ENCODE assay signal across 8 mouse cellular contexts in genomic region chr17:71184356-71185111, GRCm38 (mm10). TPM values are rescaled to one million over a fixed set of nuclear protein-coding genes. Genes with fewer than 3 reads are reported as not detected.
A peak's percentile ranks its signal among the peaks of the same experiment; 100 is the strongest.
DNase-seq lines count a peak whose midpoint lies in the region; ATAC-seq and TF ChIP-seq lines count a peak whose summit lies in the region.

No protein-coding gene starts in this region.

- H3K27me3 ChIP-seq in MEL (ENCODE audit: control insufficient read depth in 1 of 2, insufficient read depth in 2 of 2, low read length in 2 of 2): no peaks in the 10 kb centered on the region
- peaks cover 2% of the 10 kb centered on the region; the same call in 1 of the 2 replicates for H3K27me3 ChIP-seq in forebrain, embryonic 12.5 days
- H3K27me3 ChIP-seq in kidney, adult 2 months (replicated peaks; ENCODE audit: control insufficient read depth, insufficient read depth, low read length): no peaks in the 10 kb centered on the region
- no peaks in the 10 kb centered on the region for H3K27me3 ChIP-seq in small intestine, adult 2 months (ENCODE audit: control insufficient read depth, insufficient read depth, low read length)

- H3K79me2 ChIP-seq in MEL (ENCODE audit: control insufficient read depth, insufficient read depth, low read length, poor library complexity): peaks cover 53% of the 10 kb centered on the region

- peaks cover 0 to 40% of the 10 kb centered on the region in 2 experiments; a peak in 2 of 4 replicates for H3K36me3 ChIP-seq in MEL (ENCODE audit: control insufficient read depth in 1 of 2, insufficient read depth in 2 of 2, low read length in 2 of 2)
- H3K36me3 ChIP-seq in forebrain, embryonic 12.5 days (replicated peaks): no peaks in the 10 kb centered on the region
- H3K36me3 ChIP-seq in kidney, adult 2 months (ENCODE audit: control insufficient read depth, insufficient read depth, low read length): no peaks in the 10 kb centered on the region
- no peaks in the 10 kb centered on the region for H3K36me3 ChIP-seq in small intestine, adult 2 months (ENCODE audit: control insufficient read depth, insufficient read depth, low read length)

- H3K9me3 ChIP-seq in MEL (replicated peaks; ENCODE audit: insufficient read depth, low read length): no peaks in the 10 kb centered on the region
- no peaks in the 10 kb centered on the region; the same call in 1 of the 2 replicates for H3K9me3 ChIP-seq in forebrain, embryonic 12.5 days

- H3K4me1 ChIP-seq in MEL (ENCODE audit: control insufficient read depth in 1 of 2, insufficient read depth in 2 of 2, low read length in 2 of 2): peaks cover 15 to 35% of the 10 kb centered on the region in 2 experiments
- peaks cover 26% of the 10 kb centered on the region for H3K4me1 ChIP-seq in forebrain, embryonic 12.5 days
- peaks cover 31% of the 10 kb centered on the region for H3K4me1 ChIP-seq in kidney, adult 2 months (ENCODE audit: control insufficient read depth, insufficient read depth, low read length)
- H3K4me1 ChIP-seq in small intestine, adult 2 months (ENCODE audit: control insufficient read depth, insufficient read depth, insufficient read length, low read length): peaks cover 8% of the 10 kb centered on the region; the same call in 1 of the 2 replicates

- WGBS in forebrain, embryonic 12.5 days: 6% methylated on average over 22 of the region's 22 CpGs
- 6% methylated on average over 22 of the region's 22 CpGs for WGBS in kidney, adult 2 months
- WGBS in small intestine, adult 2 months: 2% methylated on average over 22 of the region's 22 CpGs

- peak overlapping the region; percentile 60 for H3K27ac ChIP-seq in MEL (ENCODE audit: control insufficient read depth, low read depth, low read length)
- peak overlapping the region; percentile 96 for H3K27ac ChIP-seq in forebrain, embryonic 12.5 days
- H3K27ac ChIP-seq in kidney, adult 2 months (ENCODE audit: insufficient read depth, low read depth, low read length): peak overlapping the region; percentile 88
- H3K27ac ChIP-seq in small intestine, adult 2 months (ENCODE audit: insufficient read depth, low read depth, low read length): peak overlapping the region; percentile 85

- TF ChIP-seq CTCF in MEL (IDR thresholded peaks at IDR 0.05 in 2 of 3, conservative IDR thresholded peaks at IDR 0.05 in 1 of 3; ENCODE audit: control insufficient read depth in 1 of 3, insufficient read depth in 1 of 3, low read depth in 2 of 3, low read length in 3 of 3, poor library complexity in 1 of 3, severe bottlenecking in 1 of 3): no peak
- no peak for TF ChIP-seq CTCF in kidney, adult 2 months (conservative IDR thresholded peaks at IDR 0.05; ENCODE audit: insufficient read depth, insufficient read length, low read depth, low read length)
- TF ChIP-seq CTCF in small intestine, adult 2 months (IDR thresholded peaks at IDR 0.05; ENCODE audit: extremely low read depth, insufficient read length, insufficient replicate concordance, low read depth, low read length): no peak

- ATAC-seq in forebrain, embryonic 12.5 days (ENCODE audit: low FRiP score): no peak

- H3K9ac ChIP-seq in MEL (ENCODE audit: control insufficient read depth, low read depth, low read length, poor library complexity, severe bottlenecking): peak overlapping the region; percentile 95
- peak overlapping the region; percentile 94 for H3K9ac ChIP-seq in forebrain, embryonic 12.5 days

- TF ChIP-seq RAD21 in MEL (IDR thresholded peaks at IDR 0.05; ENCODE audit: low read depth, low read length): no peak

- TF ChIP-seq EP300 in MEL (IDR thresholded peaks at IDR 0.05; ENCODE audit: low read depth in 1 of 2, low read length in 2 of 2): 0 out of 4 replicates have a peak, but pooled peaks of 1 of the 2 experiments have one; percentile 6

- peak overlapping the region; percentile 66 for H3K4me2 ChIP-seq in forebrain, embryonic 12.5 days

- TF ChIP-seq POLR2A in MEL (IDR thresholded peaks at IDR 0.05; ENCODE audit: control insufficient read depth in 1 of 2, insufficient read depth in 1 of 2, low read depth in 1 of 2, low read length in 2 of 2, poor library complexity in 1 of 2): no peak; a peak in 1 of 4 replicates
- TF ChIP-seq POLR2A in kidney, adult 2 months (IDR thresholded peaks at IDR 0.05; ENCODE audit: low read depth, low read length): no peak
- TF ChIP-seq POLR2A in small intestine, adult 2 months (IDR thresholded peaks at IDR 0.05; ENCODE audit: low read depth, low read length): no peak

- peak; percentile 32 for DNase-seq in embryo, embryonic 11 days
- DNase-seq in embryo, embryonic 9.5 days (ENCODE audit: extremely low spot score): no peak
- DNase-seq in MEL (ENCODE audit: low read depth, low spot score): peak; percentile 79
- peak; percentile 84 for DNase-seq in kidney, adult 2 months
- DNase-seq in lung, postnatal 14 days: peak; percentile 32
- no peak for DNase-seq in frontal cortex, postnatal 10 days (ENCODE audit: low spot score in 2 of 2)

- H3K4me3 ChIP-seq in MEL (ENCODE audit: control insufficient read depth in 1 of 2, insufficient read depth in 1 of 2, low read depth in 2 of 2, low read length in 2 of 2): peak overlapping the region; percentile 83 to 100
- peak overlapping the region; percentile 92 for H3K4me3 ChIP-seq in forebrain, embryonic 12.5 days (replicated peaks)
- H3K4me3 ChIP-seq in kidney, adult 2 months (ENCODE audit: insufficient read depth, low read depth, low read length): peak overlapping the region; percentile 99
- H3K4me3 ChIP-seq in small intestine, adult 2 months (ENCODE audit: low read depth, low read length): peak overlapping the region; percentile 79

TF ChIP-seq in MEL, 35 proteins besides CTCF, POLR2A, EP300 and RAD21 (continues in another document):
- TF ChIP-seq ETS1 (IDR thresholded peaks at IDR 0.05; ENCODE audit: low read depth, low read length): peak; percentile 35; the same call in 1 of the 2 replicates
- TF ChIP-seq ZC3H11A (IDR thresholded peaks at IDR 0.05; ENCODE audit: low read depth, low read length): no peak
- TF ChIP-seq SMC3 (IDR thresholded peaks at IDR 0.05; ENCODE audit: low read depth, low read length): no peak
- peak; percentile 91 for TF ChIP-seq GATA1 (IDR thresholded peaks at IDR 0.05; ENCODE audit: low read depth, low read length)
- no peak for TF ChIP-seq HCFC1 (IDR thresholded peaks at IDR 0.05; ENCODE audit: low read depth, low read length)
- no peak for TF ChIP-seq ZMIZ1 (IDR thresholded peaks at IDR 0.05; ENCODE audit: low read depth, low read length)
- TF ChIP-seq NELFE (IDR thresholded peaks at IDR 0.05; ENCODE audit: low read depth, low read length): peak; percentile 20; the same call in 1 of the 2 replicates
- 0 out of 2 replicates have a peak, but pooled peaks have one; percentile 18 for TF ChIP-seq ZNF384 (IDR thresholded peaks at IDR 0.05; ENCODE audit: low read depth, low read length)
- no peak for TF ChIP-seq TCF12 (IDR thresholded peaks at IDR 0.05; ENCODE audit: low read depth, low read length)
- no peak for TF ChIP-seq NRF1 (IDR thresholded peaks at IDR 0.05; ENCODE audit: insufficient read depth, low read depth, low read length, poor library complexity, severe bottlenecking)
- TF ChIP-seq E2F4 (IDR thresholded peaks at IDR 0.05; ENCODE audit: borderline replicate concordance, low read depth, low read length): no peak
- TF ChIP-seq USF1 (IDR thresholded peaks at IDR 0.05; ENCODE audit: low read depth, low read length): no peak
- no peak for TF ChIP-seq CHD1 (IDR thresholded peaks at IDR 0.05; ENCODE audit: low read depth, low read length)
- peak; percentile 62 for TF ChIP-seq MXI1 (IDR thresholded peaks at IDR 0.05; ENCODE audit: low read depth, low read length)
- TF ChIP-seq MYB (IDR thresholded peaks at IDR 0.05; ENCODE audit: low read depth, low read length): no peak
- no peak for TF ChIP-seq GABPA (IDR thresholded peaks at IDR 0.05; ENCODE audit: low read depth, low read length)
- TF ChIP-seq POLR2AphosphoS2 (IDR thresholded peaks at IDR 0.05; ENCODE audit: low read length): no peak
- no peak for TF ChIP-seq UBTF (IDR thresholded peaks at IDR 0.05; ENCODE audit: borderline replicate concordance, insufficient read depth, low read depth, low read length)
- no peak for TF ChIP-seq ELF1 (IDR thresholded peaks at IDR 0.05; ENCODE audit: low read depth, low read length)
- no peak for TF ChIP-seq POLR2AphosphoS5 (IDR thresholded peaks at IDR 0.05; ENCODE audit: borderline replicate concordance, low read depth, low read length)
- TF ChIP-seq RCOR1 (IDR thresholded peaks at IDR 0.05; ENCODE audit: low read depth, low read length): no peak
- 0 out of 2 replicates have a peak, but pooled peaks have one; percentile 41 for TF ChIP-seq TBP (IDR thresholded peaks at IDR 0.05; ENCODE audit: low read depth, low read length)
- no peak for TF ChIP-seq USF2 (IDR thresholded peaks at IDR 0.05; ENCODE audit: borderline replicate concordance in 1 of 2, insufficient read depth in 1 of 2, low read depth in 1 of 2, low read length in 2 of 2)
- peak; percentile 21; the same call in 1 of the 2 replicates for TF ChIP-seq TAL1 (IDR thresholded peaks at IDR 0.05; ENCODE audit: low read length)
- no peak for TF ChIP-seq CHD2 (IDR thresholded peaks at IDR 0.05; ENCODE audit: low read length)
- TF ChIP-seq MAZ (IDR thresholded peaks at IDR 0.05; ENCODE audit: low read depth, low read length): no peak
- no peak for TF ChIP-seq MYC (IDR thresholded peaks at IDR 0.05; ENCODE audit: low read depth, low read length)
- TF ChIP-seq KAT2A (conservative IDR thresholded peaks at IDR 0.05; ENCODE audit: low read depth, low read length): no peak
- TF ChIP-seq SIN3A (IDR thresholded peaks at IDR 0.05; ENCODE audit: low read length): peak; percentile 76
- TF ChIP-seq MEF2A (IDR thresholded peaks at IDR 0.05; ENCODE audit: extremely low read depth, insufficient replicate concordance, low read depth, low read length, poor library complexity, severe bottlenecking): 0 out of 2 replicates have a peak, but pooled peaks have one; percentile 29
- TF ChIP-seq MAFK (IDR thresholded peaks at IDR 0.05; ENCODE audit: borderline replicate concordance, low read depth, low read length): no peak
- TF ChIP-seq BHLHE40 (IDR thresholded peaks at IDR 0.05; ENCODE audit: borderline replicate concordance, low read depth, low read length): no peak
- TF ChIP-seq ZKSCAN1 (IDR thresholded peaks at IDR 0.05; ENCODE audit: low read depth, low read length): no peak
- TF ChIP-seq MAX (IDR thresholded peaks at IDR 0.05; ENCODE audit: low read length): peak; percentile 55; the same call in 1 of the 2 replicates

RNA-seq across cellular contexts. Expression of gene Lpin2, which starts 2.2 kb away (rescaled TPM):
- 22.4 and 24.4 TPM in 2 replicates for total RNA-seq in MEL (2012; rRNA removed)
- polyA plus RNA-seq in MEL (2012; ENCODE audit: insufficient read depth in 1 of 2, insufficient read length in 2 of 2, low read depth in 1 of 2, low replicate concordance in 2 of 2, missing spikeins in 1 of 2): 10 to 100 TPM in 1 of 2 experiments, not detected in 1; 32.1 TPM
- polyA plus RNA-seq in forebrain, embryonic 12.5 days (2016; fragmentation: Nextera tagmentation; extraction: Ambion mirVana): 41.5 and 45.3 TPM in 2 replicates
- polyA plus RNA-seq in kidney, adult 2 months (2012; rRNA removed): 17.7 and 20.5 TPM in 2 replicates
- polyA plus RNA-seq in small intestine, adult 2 months (2012; rRNA removed): 7.7 and 39.8 TPM in 2 replicates

Comparison
In these comparisons a context has a peak if more than half of its experiments do, and no peak if none do; other contexts are left out.
1. DNase-seq: peak in embryo, embryonic 11 days (single experiment), MEL (single experiment), kidney, adult 2 months (single experiment) and lung, postnatal 14 days (single experiment); none in embryo, embryonic 9.5 days (single experiment) and frontal cortex, postnatal 10 days (0 of 2).
2. Peak in every context shown above with its lines, with median percentiles within 50 percentile points of each other: H3K27ac ChIP-seq and H3K4me3 ChIP-seq.